Mouse (Mus musculus): Measurements from ENCODE around the gene Map3k19.

DNA sequence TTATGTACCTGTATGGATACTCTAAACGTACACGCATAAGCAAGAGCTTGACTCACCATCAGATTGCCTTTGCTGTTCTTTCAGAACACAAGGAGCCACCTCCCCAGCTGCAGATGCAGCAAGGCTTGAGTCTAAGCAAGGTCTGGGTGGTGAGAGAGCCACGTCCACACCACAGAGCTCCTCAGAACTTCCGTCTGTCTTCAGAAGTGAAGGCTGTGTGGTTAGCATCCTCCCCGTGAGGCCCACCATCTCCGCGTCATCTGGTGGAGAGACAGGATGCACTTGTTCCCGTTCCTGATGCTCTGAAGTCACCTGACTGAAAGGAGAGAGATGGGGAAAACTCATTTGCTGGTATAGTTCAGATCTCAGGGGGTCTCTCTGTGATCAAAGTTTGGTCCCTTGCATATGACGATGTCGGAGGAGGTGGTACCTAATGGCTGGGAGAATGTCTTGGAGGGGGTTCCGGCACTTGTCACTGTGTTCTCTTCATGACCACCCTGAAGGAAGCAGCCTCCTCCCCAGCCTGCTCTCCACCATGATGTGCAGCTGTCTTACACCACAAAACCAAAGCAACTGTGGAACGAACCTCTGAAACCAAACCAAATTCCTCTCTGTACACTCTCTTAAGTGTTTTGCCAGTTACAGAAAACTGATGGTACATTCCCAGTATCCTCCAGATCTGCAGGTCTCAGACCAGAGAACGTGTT lies 24.5 kb downstream of the Map3k19 start:
- no peak for TF ChIP-seq CHD2 (IDR thresholded peaks at IDR 0.05; ENCODE audit: low read depth, low read length)
- TF ChIP-seq ZNF384 (IDR thresholded peaks at IDR 0.05; ENCODE audit: low read depth, low read length) = no peak
- TF ChIP-seq MAFK (IDR thresholded peaks at IDR 0.05; ENCODE audit: insufficient read depth, low read depth, low read length) = no peak

All from ES-E14 (cell line).